Mouse (Mus musculus) neural tube, embryonic 11.5 days (tissue): Measurements from ENCODE around the gene Adamts2. TPM values are rescaled to one million over a fixed set of nuclear protein-coding genes. Genes with fewer than 3 reads are reported as not detected.

Experiments
- ATAC-seq: fragments of 200-750 bp; cut with Nextera tagmentation; 2 replicates; pipeline ENCODE4 v1.8.0; 2017; ENCODE audit warnings: moderate number of reproducible peaks, mild to moderate bottlenecking, moderate TSS enrichment, moderate library complexity; ENCODE audit not compliant: insufficient read depth, low FRiP score, low TSS enrichment
- DNase-seq: peaks from one replicate; pipeline ENCODE4 v3.0.0-alpha.2; 2015; ENCODE audit warnings: low spot score
- H3K27ac ChIP-seq: fragments of 300-500 bp; sonication (generic); 2 replicates; pipeline ENCODE4 v1.5.1; 2014; ENCODE audit warnings: low read depth, mild to moderate bottlenecking, low read length
- H3K27me3 ChIP-seq: fragments of 300-500 bp; sonication (generic); 2 replicates; pipeline ENCODE4 v1.6.1; 2014; ENCODE audit warnings: mild to moderate bottlenecking, low read length, mixed read lengths; ENCODE audit not compliant: control insufficient read depth, insufficient read depth
- H3K36me3 ChIP-seq: fragments of 300-500 bp; sonication (generic); 2 replicates; pipeline ENCODE4 v1.6.1; 2014; ENCODE audit warnings: mild to moderate bottlenecking, low read length, moderate library complexity, mixed read lengths; ENCODE audit not compliant: control insufficient read depth, insufficient read depth
- H3K4me1 ChIP-seq: fragments of 300-500 bp; sonication (generic); 2 replicates; pipeline ENCODE4 v1.6.1; 2014; ENCODE audit warnings: low read length, mixed read lengths; ENCODE audit not compliant: control insufficient read depth, insufficient read depth
- H3K4me2 ChIP-seq: fragments of 300-500 bp; sonication (generic); 2 replicates; pipeline ENCODE4 v1.6.1; 2014; ENCODE audit warnings: low read depth, mild to moderate bottlenecking, moderate library complexity
- H3K4me3 ChIP-seq: fragments of 300-500 bp; sonication (generic); 2 replicates; pipeline ENCODE4 v1.5.1; 2014; ENCODE audit warnings: low read depth, low read length
- H3K9ac ChIP-seq: fragments of 300-500 bp; sonication (generic); 2 replicates; pipeline ENCODE4 v1.6.1; 2014; ENCODE audit warnings: mild to moderate bottlenecking, low read length
- H3K9me3 ChIP-seq: fragments of 300-500 bp; sonication (generic); 2 replicates; pipeline ENCODE4 v1.6.1; 2016; ENCODE audit warnings: low read length; ENCODE audit not compliant: control insufficient read depth
- WGBS: fragments of 180-500 bp; shearing (Covaris S2); extraction: QIAGEN DNeasy Blood & Tissue Kit; methylation state at CpG from one replicate; pipeline ENCODE4 v1.1.7; 2014; 5-methylcytosine and 5-hydroxymethylcytosine counted together
- polyA plus RNA-seq: library from polyadenylated mRNA; unstranded; fragments of >200 nt; fragmentation: Nextera tagmentation; extraction: Ambion mirVana; gene quantifications from 2 replicates; pipeline ENCODE4 v1.2.1, GENCODE M21; 2014

Adamts2 gene
- polyA plus RNA-seq, 1 experiment from 2014 or later: 1.1 TPM

DNA sequence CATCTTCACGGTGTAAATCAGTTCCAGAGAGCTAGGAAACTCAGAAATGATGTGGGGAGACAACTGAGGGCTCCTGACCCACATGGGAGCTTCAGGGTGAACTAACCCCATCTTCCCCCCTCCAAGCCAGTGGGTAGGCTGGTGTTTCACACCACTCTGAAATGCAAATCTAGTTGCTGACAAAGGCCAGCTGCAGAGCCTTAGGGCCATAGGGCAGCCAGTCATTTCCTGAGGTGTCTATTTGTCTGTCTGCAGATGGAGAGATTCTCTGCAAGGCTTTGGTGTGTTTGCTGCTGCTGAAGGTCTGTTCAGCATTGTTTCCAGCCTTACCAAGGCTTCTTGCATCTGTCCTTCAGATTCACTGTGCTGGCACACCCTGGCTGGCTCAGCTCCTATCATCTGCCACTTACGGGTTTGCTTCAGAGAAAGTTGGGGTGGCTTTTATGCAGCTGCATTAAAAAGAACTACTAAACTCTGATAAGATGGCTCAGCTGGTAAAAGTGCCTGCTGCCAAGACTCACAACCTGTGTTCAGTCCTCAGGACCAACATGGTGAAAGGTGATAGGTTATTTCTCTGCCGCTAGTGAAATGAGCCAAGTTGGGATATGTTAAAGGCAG lies 246.7 kb downstream of the Adamts2 start:
- WGBS: 35% methylated on average over 3 of the region's 3 CpGs
- no peak for DNase-seq
- no peaks in the 10 kb centered on the region for H3K9me3 ChIP-seq
- H3K4me3 ChIP-seq: no peak overlapping the region
- no peak overlapping the region for H3K9ac ChIP-seq
- H3K27ac ChIP-seq: no peak overlapping the region
- H3K4me2 ChIP-seq: no peak overlapping the region
- H3K27me3 ChIP-seq: peaks cover 52% of the 10 kb centered on the region
- no peaks in the 10 kb centered on the region for H3K36me3 ChIP-seq
- ATAC-seq: no peak
- H3K4me1 ChIP-seq: 0 out of 2 replicates have a peak, but pooled peaks cover 2% of the 10 kb centered on the region

DNA sequence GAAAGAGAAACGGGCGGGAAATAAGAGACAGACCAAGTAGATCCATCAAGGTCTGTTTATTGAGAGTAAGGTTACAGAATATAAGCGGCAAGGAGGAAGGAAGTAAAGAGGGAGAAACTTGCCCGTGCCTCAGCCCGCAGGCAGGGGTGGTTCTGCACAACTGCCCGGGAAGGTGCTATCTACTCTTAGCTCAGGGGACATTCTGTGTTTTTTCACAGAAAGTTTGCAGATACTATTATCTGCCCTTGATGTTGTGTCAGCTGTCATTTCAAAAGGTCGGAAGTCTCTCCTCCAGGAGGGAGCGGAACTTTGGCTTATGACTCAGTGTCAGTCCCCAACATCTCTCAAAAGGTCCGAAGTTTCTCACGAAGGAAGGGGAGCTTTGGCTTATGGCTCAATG lies 247.4 kb downstream of the Adamts2 start:
- H3K27me3 ChIP-seq: peaks cover 52% of the 10 kb centered on the region
- DNase-seq (no peak), ATAC-seq (no peak)
- H3K27ac ChIP-seq: no peak overlapping the region
- no peaks in the 10 kb centered on the region for H3K36me3 ChIP-seq
- H3K9me3 ChIP-seq: no peaks in the 10 kb centered on the region
- no peak overlapping the region for H3K4me3 ChIP-seq
- H3K4me2 ChIP-seq: no peak overlapping the region
- 9% methylated on average over 10 of the region's 10 CpGs for WGBS
- no peak overlapping the region for H3K9ac ChIP-seq
- 0 out of 2 replicates have a peak, but pooled peaks cover 2% of the 10 kb centered on the region for H3K4me1 ChIP-seq

DNA sequence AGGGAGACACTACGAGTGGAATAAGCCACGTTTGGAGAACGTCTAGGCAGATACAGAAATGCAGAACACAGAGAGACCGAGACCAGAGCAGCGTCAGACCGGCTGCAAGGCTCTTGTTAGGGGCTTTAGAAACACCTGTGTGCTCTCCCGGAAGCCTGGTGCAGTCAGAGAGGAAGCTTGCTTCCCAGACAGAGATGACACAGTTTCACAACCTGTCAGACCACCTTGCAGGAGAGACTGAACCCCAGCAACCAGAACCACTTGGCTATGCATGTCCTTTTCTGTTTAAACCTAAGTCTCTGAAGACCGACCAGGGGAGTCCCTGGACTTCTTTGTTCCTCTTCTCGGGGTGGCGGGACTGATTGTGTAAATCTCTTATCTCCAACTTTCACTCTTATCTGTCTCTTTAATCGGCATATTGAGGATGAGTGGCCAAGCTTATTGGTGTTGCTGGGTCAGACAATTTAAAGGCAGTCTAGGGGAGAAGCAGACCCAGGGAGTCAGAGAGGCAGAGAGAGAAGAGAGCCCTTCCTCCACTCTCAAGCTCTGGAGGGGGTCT lies 248.4 kb downstream of the Adamts2 start, which contains the start of gene Grm6:
TSS of gene Grm6 (plus strand) at position 509 of the 559 bp plus-strand sequence.
- H3K4me1 ChIP-seq: 0 out of 2 replicates have a peak, but pooled peaks cover 2% of the 10 kb centered on the region
- peak; percentile 12 for DNase-seq
- peak within 1 kb of the TSS; percentile 52 for H3K4me2 ChIP-seq
- WGBS: 4% methylated on average over 11 of the region's 11 CpGs
- H3K9me3 ChIP-seq: no peaks in the 10 kb centered on the region
- peak within 1 kb of the TSS; percentile 33 for H3K4me3 ChIP-seq
- ATAC-seq: no peak
- peaks cover 52% of the 10 kb centered on the region for H3K27me3 ChIP-seq
- peak within 1 kb of the TSS; percentile 36 for H3K9ac ChIP-seq
- no peaks in the 10 kb centered on the region for H3K36me3 ChIP-seq
- no peak within 1 kb of the TSS for H3K27ac ChIP-seq

DNA sequence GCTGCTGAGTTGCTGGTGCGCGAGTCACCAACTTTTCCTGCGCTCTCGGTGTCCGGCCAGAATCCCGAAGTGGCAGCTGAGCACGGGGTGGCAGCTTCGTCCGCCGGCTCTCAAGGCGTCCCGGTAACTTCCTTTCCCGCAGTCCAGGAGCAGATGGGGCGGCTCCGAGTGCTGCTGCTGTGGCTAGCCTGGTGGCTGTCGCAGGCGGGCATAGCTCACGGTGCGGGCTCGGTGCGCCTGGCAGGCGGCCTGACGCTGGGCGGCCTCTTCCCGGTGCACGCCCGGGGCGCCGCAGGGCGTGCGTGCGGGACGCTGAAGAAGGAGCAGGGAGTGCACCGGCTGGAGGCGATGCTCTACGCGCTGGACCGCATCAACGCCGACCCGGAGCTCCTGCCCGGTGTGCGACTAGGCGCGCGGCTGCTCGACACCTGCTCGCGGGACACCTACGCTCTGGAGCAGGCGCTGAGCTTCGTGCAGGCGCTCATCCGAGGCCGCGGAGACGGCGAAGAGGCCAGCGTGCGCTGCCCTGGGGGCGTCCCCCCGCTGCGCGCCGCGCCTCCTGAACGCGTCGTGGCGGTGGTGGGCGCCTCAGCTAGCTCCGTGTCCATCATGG lies 249.2 kb downstream of the Adamts2 start:
- Histone ChIP-seq H3K36me3 (no peaks in the 10 kb centered on the region), H3K27me3 (peaks cover 52% of the 10 kb centered on the region), H3K9ac (peak overlapping the region; percentile 36), H3K9me3 (no peaks in the 10 kb centered on the region), H3K4me1 (0 out of 2 replicates have a peak, but pooled peaks cover 2% of the 10 kb centered on the region), H3K27ac (no peak overlapping the region), H3K4me2 (peak overlapping the region; percentile 52), H3K4me3 (peak overlapping the region; percentile 33)
- ATAC-seq (peak; percentile 50), DNase-seq (peak; percentile 56)
- WGBS: under 1% methylated on average over 64 of the region's 72 CpGs

Other genes starting within 250 kb of the Adamts2 start
- gene Cby3, start 247.6 kb upstream of the Adamts2 start, polyA plus RNA-seq: not detected in 2 replicates
- gene Hnrnph1, start 225.1 kb upstream of the Adamts2 start, polyA plus RNA-seq: 840 and 876 TPM in 2 replicates
- gene Rufy1, start 171.0 kb upstream of the Adamts2 start, polyA plus RNA-seq: 26.0 and 28.0 TPM in 2 replicates
- 49.0 and 53.8 TPM in 2 replicates for gene Zfp354c, start 225.6 kb downstream of the Adamts2 start, polyA plus RNA-seq
- 0.56 and 0.80 TPM in 2 replicates for gene Zfp879, start 239.5 kb downstream of the Adamts2 start, polyA plus RNA-seq
- not detected in 2 replicates for gene Grm6, start 248.6 kb downstream of the Adamts2 start, polyA plus RNA-seq